Mouse (Mus musculus) layer of hippocampus, postnatal 25 days (tissue): ENCODE data around the gene Gm45837. TPM values are rescaled to one million over a fixed set of nuclear protein-coding genes. Genes with fewer than 3 reads are reported as not detected.
A peak's percentile ranks its signal among the peaks of the same experiment; 100 is the strongest.

Experiments used
- DNase-seq, 2 experiments: peaks; one replicate each; pipeline ENCODE4 v3.0.0; 2022; ENCODE audit warnings: mixed read lengths in 2 of 2, low spot score in 1 of 2; ENCODE audit errors: extremely low spot score in 1 of 2
- total RNA-seq, 2 experiments: library from RNA; stranded (reverse); gene quantifications; 2 replicates each; pipeline ENCODE4 v1.2.3; 2021

Gene Gm45837
- total RNA-seq, 2 experiments from 2014 or later = not detected

- DNase-seq = no peak
These were observed 21.4 kb upstream of the Gm45837 start for GRCm38 (mm10) chr7:101389256-101389655.

GRCm38 (mm10) chr7:101391909-101392479, 18.7 kb upstream of the Gm45837 start:
- no peak for DNase-seq

- no peak for DNase-seq
These were observed 17.7 kb upstream of the Gm45837 start for GRCm38 (mm10) chr7:101393015-101393414.

GRCm38 (mm10) chr7:101393694-101394504, 16.8 kb upstream of the Gm45837 start:
- no peak for DNase-seq

- DNase-seq = no peak
These were observed 16.1 kb upstream of the Gm45837 start for GRCm38 (mm10) chr7:101394569-101394968.

- no peak for DNase-seq
These were observed 15.2 kb upstream of the Gm45837 start for GRCm38 (mm10) chr7:101395471-101395870.

- DNase-seq = no peak
These were observed 13.5 kb upstream of the Gm45837 start for GRCm38 (mm10) chr7:101397175-101397574.

GRCm38 (mm10) chr7:101401510-101401909, 9.2 kb upstream of the Gm45837 start:
- DNase-seq = no peak

GRCm38 (mm10) chr7:101403831-101404230, 6.9 kb upstream of the Gm45837 start:
- no peak for DNase-seq

- DNase-seq = peak; percentile 83 to 97
These were observed 2.1 kb downstream of the Gm45837 start for GRCm38 (mm10) chr7:101412796-101413195.

GRCm38 (mm10) chr7:101414209-101414608, 3.5 kb downstream of the Gm45837 start:
- DNase-seq = no peak

- DNase-seq = no peak
These were observed 4.2 kb downstream of the Gm45837 start for GRCm38 (mm10) chr7:101414661-101415511.

GRCm38 (mm10) chr7:101415512-101416100, 4.9 kb downstream of the Gm45837 start:
- no peak for DNase-seq

- DNase-seq = no peak
These were observed 5.7 kb downstream of the Gm45837 start for GRCm38 (mm10) chr7:101416391-101416790.

GRCm38 (mm10) chr7:101419013-101419770, 8.5 kb downstream of the Gm45837 start:
- DNase-seq = no peak

GRCm38 (mm10) chr7:101421529-101421928, 10.8 kb downstream of the Gm45837 start, which contains the start of gene Pde2a:
Pde2a (plus strand) TSS chr7:101421691.
- DNase-seq = peak; percentile 73 to 76

GRCm38 (mm10) chr7:101422069-101422468, 11.4 kb downstream of the Gm45837 start:
- DNase-seq = no peak

GRCm38 (mm10) chr7:101422646-101423045, 12.0 kb downstream of the Gm45837 start:
- DNase-seq = no peak

GRCm38 (mm10) chr7:101423970-101424369, 13.3 kb downstream of the Gm45837 start:
- no peak for DNase-seq

- no peak for DNase-seq
These were observed 16.0 kb downstream of the Gm45837 start for GRCm38 (mm10) chr7:101426692-101427091.
